Mouse (Mus musculus): Measurements from ENCODE around the gene Eif4a2. TPM values are rescaled to one million over a fixed set of nuclear protein-coding genes. Genes with fewer than 3 reads are reported as not detected.
A peak's percentile ranks its signal among the peaks of the same experiment; 100 is the strongest.

Eif4a2 gene
- polyA plus RNA-seq, 1 experiment from 2014 or later: 333 TPM

- Histone ChIP-seq H3K36me3 (peaks cover 15% of the 10 kb centered on the region), H3K4me2 (peak within 1 kb of the TSS; percentile 93), H3K9me3 (no peaks in the 10 kb centered on the region), H3K27ac (replicated peaks) (peak within 1 kb of the TSS; percentile 95), H3K4me1 (replicated peaks) (peaks cover 28% of the 10 kb centered on the region), H3K4me3 (peak within 1 kb of the TSS; percentile 73), H3K27me3 (no peaks in the 10 kb centered on the region), H3K9ac (peak within 1 kb of the TSS; percentile 90)
- peak; percentile 95 for ATAC-seq (ENCODE audit: low read depth)
- under 1% methylated on average over 51 of the region's 51 CpGs for WGBS
Observed at GRCm38 (mm10) chr16:23127673-23128375, 20.6 kb downstream of the Eif4a2 start, which contains the start of gene Rfc4. Gene Rfc4, minus strand, starts transcription at chr16:23127737.

GRCm38 (mm10) chr16:23130303-23130702 lies 23.1 kb downstream of the Eif4a2 start:
- no peak for ATAC-seq (ENCODE audit: low read depth)
- WGBS: 92% methylated on average over 3 of the region's 3 CpGs
- Histone ChIP-seq H3K27ac (replicated peaks) (no peak overlapping the region), H3K9ac (no peak overlapping the region), H3K4me2 (no peak overlapping the region), H3K9me3 (no peaks in the 10 kb centered on the region), H3K27me3 (no peaks in the 10 kb centered on the region), H3K4me1 (replicated peaks) (peaks cover 28% of the 10 kb centered on the region), H3K36me3 (no peaks in the 10 kb centered on the region), H3K4me3 (no peak overlapping the region)

- 90% methylated on average over 1 of the region's 1 CpGs for WGBS
- ATAC-seq (ENCODE audit: low read depth): no peak
- no peak overlapping the region for H3K4me2 ChIP-seq
- H3K9ac ChIP-seq: no peak overlapping the region
- no peaks in the 10 kb centered on the region for H3K36me3 ChIP-seq
- H3K27me3 ChIP-seq: no peaks in the 10 kb centered on the region
- no peak overlapping the region for H3K4me3 ChIP-seq
- no peak overlapping the region for H3K27ac ChIP-seq (replicated peaks)
- H3K4me1 ChIP-seq (replicated peaks): peaks cover 19% of the 10 kb centered on the region
- H3K9me3 ChIP-seq: no peaks in the 10 kb centered on the region
Observed at GRCm38 (mm10) chr16:23132336-23132735, 25.1 kb downstream of the Eif4a2 start.

- no peak for ATAC-seq (ENCODE audit: low read depth)
- H3K9me3 ChIP-seq: no peaks in the 10 kb centered on the region
- H3K27me3 ChIP-seq: no peaks in the 10 kb centered on the region
- H3K4me1 ChIP-seq (replicated peaks): no peaks in the 10 kb centered on the region
- no peak overlapping the region for H3K4me2 ChIP-seq
- no peak overlapping the region for H3K4me3 ChIP-seq
- WGBS: 23% methylated on average over 11 of the region's 11 CpGs
- no peak overlapping the region for H3K9ac ChIP-seq
- H3K36me3 ChIP-seq: no peaks in the 10 kb centered on the region
- no peak overlapping the region for H3K27ac ChIP-seq (replicated peaks)
Observed at GRCm38 (mm10) chr16:23135421-23136149, 28.3 kb downstream of the Eif4a2 start.

GRCm38 (mm10) chr16:23136406-23136970 lies 29.2 kb downstream of the Eif4a2 start:
- H3K4me1 ChIP-seq (replicated peaks): no peaks in the 10 kb centered on the region
- H3K4me3 ChIP-seq: no peak overlapping the region
- no peak for ATAC-seq (ENCODE audit: low read depth)
- H3K9me3 ChIP-seq: no peaks in the 10 kb centered on the region
- no peak overlapping the region for H3K9ac ChIP-seq
- no peaks in the 10 kb centered on the region for H3K27me3 ChIP-seq
- no peak overlapping the region for H3K4me2 ChIP-seq
- 69% methylated on average over 4 of the region's 4 CpGs for WGBS
- no peaks in the 10 kb centered on the region for H3K36me3 ChIP-seq
- H3K27ac ChIP-seq (replicated peaks): no peak overlapping the region

- no peak for ATAC-seq (ENCODE audit: low read depth)
- WGBS: 94% methylated on average over 3 of the region's 3 CpGs
- H3K27ac ChIP-seq (replicated peaks): no peak overlapping the region
- H3K9me3 ChIP-seq: no peaks in the 10 kb centered on the region
- no peaks in the 10 kb centered on the region for H3K4me1 ChIP-seq (replicated peaks)
- no peaks in the 10 kb centered on the region for H3K36me3 ChIP-seq
- no peak overlapping the region for H3K9ac ChIP-seq
- no peak overlapping the region for H3K4me3 ChIP-seq
- H3K4me2 ChIP-seq: no peak overlapping the region
- H3K27me3 ChIP-seq: no peaks in the 10 kb centered on the region
Observed at GRCm38 (mm10) chr16:23140911-23141310, 33.7 kb downstream of the Eif4a2 start.

GRCm38 (mm10) chr16:23144326-23144725 lies 37.1 kb downstream of the Eif4a2 start:
- H3K9me3 ChIP-seq: no peaks in the 10 kb centered on the region
- no peaks in the 10 kb centered on the region for H3K27me3 ChIP-seq
- 88% methylated on average over 7 of the region's 7 CpGs for WGBS
- H3K4me1 ChIP-seq (replicated peaks): no peaks in the 10 kb centered on the region
- no peak overlapping the region for H3K27ac ChIP-seq (replicated peaks)
- no peak for ATAC-seq (ENCODE audit: low read depth)
- H3K9ac ChIP-seq: no peak overlapping the region
- H3K4me2 ChIP-seq: no peak overlapping the region
- H3K4me3 ChIP-seq: no peak overlapping the region
- H3K36me3 ChIP-seq: no peaks in the 10 kb centered on the region

GRCm38 (mm10) chr16:23145211-23145610 lies 38.0 kb downstream of the Eif4a2 start:
- WGBS: 85% methylated on average over 5 of the region's 5 CpGs
- no peak overlapping the region for H3K27ac ChIP-seq (replicated peaks)
- H3K27me3 ChIP-seq: no peaks in the 10 kb centered on the region
- no peaks in the 10 kb centered on the region for H3K4me1 ChIP-seq (replicated peaks)
- no peak overlapping the region for H3K4me2 ChIP-seq
- H3K9me3 ChIP-seq: no peaks in the 10 kb centered on the region
- no peak for ATAC-seq (ENCODE audit: low read depth)
- no peak overlapping the region for H3K4me3 ChIP-seq
- H3K36me3 ChIP-seq: no peaks in the 10 kb centered on the region
- H3K9ac ChIP-seq: no peak overlapping the region

- H3K4me2 ChIP-seq: no peak within 1 kb of the TSS
- no peaks in the 10 kb centered on the region for H3K36me3 ChIP-seq
- H3K9me3 ChIP-seq: no peaks in the 10 kb centered on the region
- H3K27ac ChIP-seq (replicated peaks): no peak within 1 kb of the TSS
- WGBS: 86% methylated on average over 3 of the region's 3 CpGs
- H3K27me3 ChIP-seq: no peaks in the 10 kb centered on the region
- H3K4me1 ChIP-seq (replicated peaks): no peaks in the 10 kb centered on the region
- no peak for ATAC-seq (ENCODE audit: low read depth)
- H3K4me3 ChIP-seq: no peak within 1 kb of the TSS
- H3K9ac ChIP-seq: no peak within 1 kb of the TSS
Observed at GRCm38 (mm10) chr16:23146280-23146679, 39.0 kb downstream of the Eif4a2 start, which contains the start of gene Adipoq. Gene Adipoq, plus strand, starts transcription at chr16:23146536.

- H3K4me1 ChIP-seq (replicated peaks): no peaks in the 10 kb centered on the region
- 81% methylated on average over 2 of the region's 2 CpGs for WGBS
- H3K36me3 ChIP-seq: no peaks in the 10 kb centered on the region
- H3K9me3 ChIP-seq: no peaks in the 10 kb centered on the region
- H3K9ac ChIP-seq: no peak overlapping the region
- H3K4me3 ChIP-seq: no peak overlapping the region
- H3K27me3 ChIP-seq: no peaks in the 10 kb centered on the region
- H3K27ac ChIP-seq (replicated peaks): no peak overlapping the region
- ATAC-seq (ENCODE audit: low read depth): no peak
- no peak overlapping the region for H3K4me2 ChIP-seq
Observed at GRCm38 (mm10) chr16:23148936-23149335, 41.7 kb downstream of the Eif4a2 start.

- Histone ChIP-seq H3K27ac (replicated peaks) (no peak overlapping the region), H3K36me3 (no peaks in the 10 kb centered on the region), H3K4me2 (no peak overlapping the region), H3K9ac (no peak overlapping the region), H3K9me3 (no peaks in the 10 kb centered on the region), H3K4me3 (no peak overlapping the region), H3K4me1 (replicated peaks) (no peaks in the 10 kb centered on the region), H3K27me3 (no peaks in the 10 kb centered on the region)
- 90% methylated on average over 8 of the region's 8 CpGs for WGBS
- ATAC-seq (ENCODE audit: low read depth): no peak
Observed at GRCm38 (mm10) chr16:23149396-23149795, 42.2 kb downstream of the Eif4a2 start.

GRCm38 (mm10) chr16:23151423-23151822 lies 44.2 kb downstream of the Eif4a2 start:
- no peak for ATAC-seq (ENCODE audit: low read depth)
- H3K27ac ChIP-seq (replicated peaks): no peak overlapping the region
- WGBS: 39% methylated on average over 2 of the region's 2 CpGs
- H3K9me3 ChIP-seq: no peaks in the 10 kb centered on the region
- H3K4me2 ChIP-seq: no peak overlapping the region
- H3K36me3 ChIP-seq: no peaks in the 10 kb centered on the region
- no peak overlapping the region for H3K4me3 ChIP-seq
- H3K9ac ChIP-seq: no peak overlapping the region
- H3K4me1 ChIP-seq (replicated peaks): no peaks in the 10 kb centered on the region
- H3K27me3 ChIP-seq: no peaks in the 10 kb centered on the region
